18 mouse cellular contexts compared by ENCODE assay signal in the genomic region with DNA sequence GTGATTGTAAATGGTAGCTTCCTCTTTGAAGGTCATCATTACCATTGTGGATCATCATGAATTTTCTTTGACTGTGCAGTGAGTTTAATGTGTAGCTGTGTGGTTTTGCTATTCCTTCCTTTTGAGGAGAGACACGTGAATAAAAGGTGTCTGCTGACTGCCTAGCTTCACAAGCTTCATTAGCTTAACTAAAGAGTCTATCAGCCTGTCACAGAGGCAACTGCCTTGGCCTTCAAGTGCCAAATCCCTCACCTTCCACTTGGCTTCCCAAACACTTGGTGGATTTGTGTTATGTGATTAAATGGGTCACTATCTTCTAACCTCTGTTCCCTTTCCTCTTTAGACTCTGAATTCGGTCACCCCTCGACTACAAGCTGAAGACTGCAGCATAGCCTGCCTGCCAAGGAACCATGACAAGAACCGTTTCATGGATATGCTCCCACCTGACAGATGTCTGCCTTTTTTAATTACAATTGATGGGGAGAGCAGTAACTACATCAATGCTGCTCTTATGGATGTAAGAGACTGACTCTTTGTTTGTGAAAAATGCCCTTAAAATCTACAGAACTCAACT.
A peak's percentile ranks its signal among the peaks of the same experiment; 100 is the strongest.
DNase-seq lines count a peak whose midpoint lies in the region; ATAC-seq and TF ChIP-seq lines count a peak whose summit lies in the region.
"Had no signal": no experiment of that assay in that cellular context is flagged by ENCODE, and none has a peak within 500 bp of the region (broad histone marks: within the 10 kb centered on the region; RNA-seq: fewer than 3 reads in every experiment).

No protein-coding gene starts in this region.

- H3K36me3 ChIP-seq in midbrain, postnatal 0 days (ENCODE audit: insufficient read depth, low read length) = peaks cover 2% of the 10 kb centered on the region; the same call in 1 of the 2 replicates
- H3K36me3 ChIP-seq in midbrain, embryonic 11.5 days (ENCODE audit: control insufficient read depth, insufficient read depth, low read length) = no peaks in the 10 kb centered on the region
- peaks cover 6% of the 10 kb centered on the region for H3K36me3 ChIP-seq in forebrain, postnatal 0 days (ENCODE audit: insufficient read depth)
- H3K36me3 ChIP-seq: midbrain, embryonic 15.5 days had no signal

- H3K27ac ChIP-seq in midbrain, postnatal 0 days (ENCODE audit: low read depth, low read length) = no peak overlapping the region
- no peak overlapping the region for H3K27ac ChIP-seq in midbrain, embryonic 11.5 days (ENCODE audit: low read depth, low read length)
- no peak overlapping the region for H3K27ac ChIP-seq in forebrain, postnatal 0 days (ENCODE audit: low read depth, low read length)
- H3K27ac ChIP-seq: heart, embryonic 10.5 days; liver, embryonic 15.5 days; midbrain, embryonic 15.5 days had no signal

- TF ChIP-seq CTCF in midbrain, postnatal 0 days (IDR thresholded peaks at IDR 0.05) = no peak
- no peak for TF ChIP-seq CTCF in forebrain, postnatal 0 days (IDR thresholded peaks at IDR 0.05; ENCODE audit: low read depth)
- TF ChIP-seq CTCF in lung, adult 2 months (IDR thresholded peaks at IDR 0.05; ENCODE audit: insufficient read depth, low read length) = no peak

- H3K4me2 ChIP-seq in midbrain, postnatal 0 days (ENCODE audit: low read depth, low read length, poor library complexity, severe bottlenecking) = no peak overlapping the region
- no peak overlapping the region for H3K4me2 ChIP-seq in midbrain, embryonic 11.5 days
- no peak overlapping the region for H3K4me2 ChIP-seq in forebrain, postnatal 0 days (ENCODE audit: low read depth)
- H3K4me2 ChIP-seq: liver, embryonic 15.5 days; midbrain, embryonic 15.5 days had no signal

- WGBS in midbrain, postnatal 0 days = 58% methylated on average over 4 of the region's 4 CpGs
- WGBS in midbrain, embryonic 11.5 days = 59% methylated on average over 4 of the region's 4 CpGs
- WGBS in forebrain, postnatal 0 days = 21% methylated on average over 4 of the region's 4 CpGs
- 74% methylated on average over 4 of the region's 4 CpGs for whole genome bisulfite sequencing in lung, adult 2 months

- DNase-seq in frontal cortex, postnatal 36 days (ENCODE audit: low spot score in 2 of 2) = no peak
- peak; percentile 47 for DNase-seq in midbrain, postnatal 0 days (ENCODE audit: low spot score)
- no peak for DNase-seq in midbrain, embryonic 11.5 days (ENCODE audit: low spot score, missing footprints)
- DNase-seq in forebrain, postnatal 0 days = peak; percentile 44
- no peak for DNase-seq in heart, adult 9 months (ENCODE audit: low spot score in 2 of 2)
- no peak for DNase-seq in lung, adult 2 months
- DNase-seq: cerebellum, adult 18-20 months; gastrocnemius, postnatal 14 days; heart, postnatal 10 days; kidney, adult 18-20 months; kidney, postnatal 14 days; lung, postnatal 10 days; right cerebral cortex, adult 18-20 months had no signal

- TF ChIP-seq POLR2A in lung, adult 2 months (IDR thresholded peaks at IDR 0.05; ENCODE audit: borderline replicate concordance, extremely low read depth, low read depth, low read length) = no peak

- no peak overlapping the region for H3K9ac ChIP-seq in midbrain, postnatal 0 days (replicated peaks; ENCODE audit: low read length, poor library complexity, severe bottlenecking)
- H3K9ac ChIP-seq in midbrain, embryonic 11.5 days (ENCODE audit: low read length) = no peak overlapping the region
- H3K9ac ChIP-seq in forebrain, postnatal 0 days = no peak overlapping the region
- H3K9ac ChIP-seq: liver, embryonic 15.5 days; midbrain, embryonic 15.5 days had no signal

- no peak overlapping the region for H3K4me3 ChIP-seq in midbrain, postnatal 0 days (ENCODE audit: low read depth, low read length)
- H3K4me3 ChIP-seq in midbrain, embryonic 11.5 days (ENCODE audit: low read depth, low read length) = no peak overlapping the region
- H3K4me3 ChIP-seq in forebrain, postnatal 0 days (ENCODE audit: low read depth, low read length) = no peak overlapping the region
- H3K4me3 ChIP-seq in lung, adult 2 months (replicated peaks; ENCODE audit: extremely low read depth, low read depth, low read length) = no peak overlapping the region
- H3K4me3 ChIP-seq: heart, embryonic 10.5 days; liver, embryonic 15.5 days; midbrain, embryonic 15.5 days had no signal

- peak; percentile 27; the same call in 1 of the 2 replicates for ATAC-seq in frontal cortex, adult (ENCODE audit: low TSS enrichment)
- ATAC-seq in midbrain, postnatal 0 days (ENCODE audit: low FRiP score) = no peak
- ATAC-seq in midbrain, embryonic 11.5 days (ENCODE audit: low FRiP score) = no peak
- ATAC-seq in forebrain, postnatal 0 days = peak; percentile 60
- ATAC-seq: midbrain, embryonic 15.5 days; Patski had no signal

- H3K27me3 ChIP-seq in midbrain, postnatal 0 days (ENCODE audit: insufficient read depth, low read length) = no peaks in the 10 kb centered on the region
- no peaks in the 10 kb centered on the region for H3K27me3 ChIP-seq in midbrain, embryonic 11.5 days (ENCODE audit: control insufficient read depth, insufficient read depth, low read length)
- H3K27me3 ChIP-seq in forebrain, postnatal 0 days (ENCODE audit: insufficient read depth, low read length) = no peaks in the 10 kb centered on the region
- H3K27me3 ChIP-seq: liver, embryonic 15.5 days; midbrain, embryonic 15.5 days; Patski had no signal

- no peaks in the 10 kb centered on the region for H3K4me1 ChIP-seq in midbrain, postnatal 0 days (ENCODE audit: insufficient read depth, low read length)
- H3K4me1 ChIP-seq in midbrain, embryonic 11.5 days (ENCODE audit: control insufficient read depth, insufficient read depth, low read length) = no peaks in the 10 kb centered on the region
- H3K4me1 ChIP-seq in forebrain, postnatal 0 days (ENCODE audit: insufficient read depth) = no peaks in the 10 kb centered on the region
- H3K4me1 ChIP-seq in lung, adult 2 months (ENCODE audit: control insufficient read depth, insufficient read depth, low read length) = no peaks in the 10 kb centered on the region
- H3K4me1 ChIP-seq: heart, embryonic 10.5 days; midbrain, embryonic 15.5 days had no signal

- H3K9me3 ChIP-seq in midbrain, postnatal 0 days (ENCODE audit: low read length) = no peaks in the 10 kb centered on the region
- no peaks in the 10 kb centered on the region for H3K9me3 ChIP-seq in midbrain, embryonic 11.5 days (ENCODE audit: control insufficient read depth, low read length)
- H3K9me3 ChIP-seq in forebrain, postnatal 0 days (ENCODE audit: low read length) = no peaks in the 10 kb centered on the region
- H3K9me3 ChIP-seq: heart, embryonic 10.5 days; liver, embryonic 15.5 days; midbrain, embryonic 15.5 days had no signal

Comparison
In these comparisons a context has a peak if more than half of its experiments do, and no peak if none do; other contexts are left out.
1. DNase-seq: peak in midbrain, postnatal 0 days (single experiment) and forebrain, postnatal 0 days (single experiment); none in frontal cortex, postnatal 36 days (0 of 2), midbrain, embryonic 11.5 days (single experiment), heart, adult 9 months (0 of 2) and lung, adult 2 months (single experiment).
2. ATAC-seq: peak in frontal cortex, adult (single experiment) and forebrain, postnatal 0 days (single experiment); none in midbrain, postnatal 0 days (single experiment) and midbrain, embryonic 11.5 days (single experiment).